Mouse (Mus musculus): ENCODE measurements around the gene Ggt1. TPM values are rescaled to one million over a fixed set of nuclear protein-coding genes. Genes with fewer than 3 reads are reported as not detected.
A peak's percentile ranks its signal among the peaks of the same experiment; 100 is the strongest.
"Not testable (repeated sequence)": the region's sequence is repeated elsewhere in the genome, so short reads cannot be mapped to it uniquely, and the experiment has no call there.

Ggt1 gene
- under 1 TPM in 1 of 2 experiments, not detected in 1; 0.64 TPM for total RNA-seq (2021)
- long read RNA-seq, experiment 1, partial matches to known transcripts, result 0 of 1 reads
- long read RNA-seq, experiment 1, other reads (novel, unspliced or antisense), result 1 of 1 reads
- long read RNA-seq, experiment 2, result 0 reads

- no peak for DNase-seq
Measured at GRCm38 (mm10) chr10:75561071-75561654, at the start of gene Ggt1. Gene Ggt1 (plus strand): TSS chr10:75561604.

GRCm38 (mm10) chr10:75511897-75512296 lies 49.5 kb upstream of the Ggt1 start:
- peak; percentile 54 for DNase-seq

GRCm38 (mm10) chr10:75512796-75513195 lies 48.6 kb upstream of the Ggt1 start:
- DNase-seq, result no peak

GRCm38 (mm10) chr10:75513306-75514067 lies 47.9 kb upstream of the Ggt1 start:
- DNase-seq, result no peak

GRCm38 (mm10) chr10:75514361-75514760 lies 47.0 kb upstream of the Ggt1 start:
- DNase-seq, result no peak

- DNase-seq, result no peak
Measured at GRCm38 (mm10) chr10:75515216-75516037, 46.0 kb upstream of the Ggt1 start.

GRCm38 (mm10) chr10:75516038-75516723 lies 45.2 kb upstream of the Ggt1 start:
- no peak for DNase-seq

GRCm38 (mm10) chr10:75516724-75517072 lies 44.7 kb upstream of the Ggt1 start:
- DNase-seq, result no peak

- peak; percentile 97 for DNase-seq
Measured at GRCm38 (mm10) chr10:75517073-75517757, 44.2 kb upstream of the Ggt1 start, which contains the start of gene Snrpd3. Gene Snrpd3 (plus strand): TSS chr10:75517551.

GRCm38 (mm10) chr10:75517758-75518143 lies 43.7 kb upstream of the Ggt1 start, which contains the start of gene Gucd1:
Gene Gucd1 (minus strand): TSS chr10:75517972.
- peak; percentile 97 for DNase-seq

GRCm38 (mm10) chr10:75520581-75520980 lies 40.8 kb upstream of the Ggt1 start:
- no peak for DNase-seq

GRCm38 (mm10) chr10:75521643-75522042 lies 39.8 kb upstream of the Ggt1 start:
- DNase-seq, result no peak

GRCm38 (mm10) chr10:75525450-75525849 lies 36.0 kb upstream of the Ggt1 start:
- not testable (repeated sequence) for DNase-seq

- no peak for DNase-seq
Measured at GRCm38 (mm10) chr10:75530322-75530721, 31.1 kb upstream of the Ggt1 start.

- DNase-seq, result no peak
Measured at GRCm38 (mm10) chr10:75531532-75532090, 29.8 kb upstream of the Ggt1 start.

GRCm38 (mm10) chr10:75534216-75534615 lies 27.2 kb upstream of the Ggt1 start:
- no peak for DNase-seq

GRCm38 (mm10) chr10:75534934-75535333 lies 26.5 kb upstream of the Ggt1 start:
- no peak for DNase-seq

GRCm38 (mm10) chr10:75535423-75535822 lies 26.0 kb upstream of the Ggt1 start:
- DNase-seq, result no peak

GRCm38 (mm10) chr10:75536123-75536522 lies 25.3 kb upstream of the Ggt1 start:
- no peak for DNase-seq

- DNase-seq, result no peak
Measured at GRCm38 (mm10) chr10:75547901-75548300, 13.5 kb upstream of the Ggt1 start.

- no peak for DNase-seq
Measured at GRCm38 (mm10) chr10:75548486-75548885, 12.9 kb upstream of the Ggt1 start.
